Mouse (Mus musculus): Measurements from ENCODE around the gene Spryd7. TPM values are rescaled to one million over a fixed set of nuclear protein-coding genes. Genes with fewer than 3 reads are reported as not detected.

Spryd7 gene
- polyA plus RNA-seq, 1 experiment from 2014 or later = 43.2 TPM

DNA sequence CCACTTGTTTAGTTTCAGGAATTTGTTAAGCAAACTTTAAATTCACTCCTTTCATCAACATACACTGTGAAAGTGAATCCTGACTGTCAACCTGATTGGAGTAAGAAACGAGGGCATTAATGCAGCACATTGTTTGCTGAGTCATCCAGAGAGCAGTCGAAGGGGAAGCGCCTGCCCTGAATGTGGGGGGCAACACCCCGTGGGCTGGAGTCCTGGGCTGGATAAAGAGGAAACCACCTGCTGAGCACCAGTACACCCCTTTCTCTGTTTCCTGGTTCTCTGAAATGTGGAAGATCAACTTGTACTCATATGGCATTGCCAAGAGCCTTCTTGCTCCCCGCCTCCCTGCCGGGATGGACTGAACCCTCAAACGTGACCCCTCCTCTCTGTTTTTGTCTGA is 27.2 kb downstream of the Spryd7 start:
- 82% methylated on average over 7 of the region's 7 CpGs for WGBS
- H3K27me3 ChIP-seq = no peaks in the 10 kb centered on the region

DNA sequence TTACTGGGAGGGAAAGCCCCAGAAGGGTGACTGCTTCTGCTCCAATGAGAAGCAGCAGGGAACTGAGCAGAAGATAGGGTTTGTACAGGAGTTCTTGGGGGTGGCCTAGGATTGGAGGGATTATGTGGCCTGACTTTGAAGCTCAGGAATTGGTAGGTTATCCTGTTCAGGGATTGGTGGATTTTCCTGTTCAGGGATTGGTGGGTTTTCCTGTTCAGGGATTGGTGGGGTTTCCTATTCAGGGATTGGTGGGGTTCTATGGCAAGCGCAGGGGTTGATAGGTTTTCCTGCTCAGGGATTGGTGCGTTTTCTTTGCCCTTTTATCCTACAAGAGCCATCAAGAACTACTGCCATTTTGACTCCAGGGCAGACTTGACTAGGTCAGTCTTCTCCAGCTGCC is 30.7 kb downstream of the Spryd7 start:
- Histone ChIP-seq H3K4me1 (replicated peaks) (no peaks in the 10 kb centered on the region), H3K36me3 (no peaks in the 10 kb centered on the region), H3K4me3 (no peak overlapping the region), H3K4me2 (no peak overlapping the region), H3K9ac (no peak overlapping the region), H3K27ac (replicated peaks) (no peak overlapping the region), H3K9me3 (no peaks in the 10 kb centered on the region), H3K27me3 (no peaks in the 10 kb centered on the region)
- 90% methylated on average over 2 of the region's 2 CpGs for WGBS
- ATAC-seq (ENCODE audit: low read depth) = no peak

More for the DNA sequence above, 27.2 kb downstream of the Spryd7 start:
- ATAC-seq (ENCODE audit: low read depth) = no peak
- Histone ChIP-seq H3K4me2 (no peak overlapping the region), H3K27ac (replicated peaks) (no peak overlapping the region), H3K4me3 (no peak overlapping the region), H3K9me3 (no peaks in the 10 kb centered on the region), H3K4me1 (replicated peaks) (no peaks in the 10 kb centered on the region), H3K9ac (no peak overlapping the region), H3K36me3 (peaks cover 12% of the 10 kb centered on the region; the same call in 1 of the 2 replicates)

DNA sequence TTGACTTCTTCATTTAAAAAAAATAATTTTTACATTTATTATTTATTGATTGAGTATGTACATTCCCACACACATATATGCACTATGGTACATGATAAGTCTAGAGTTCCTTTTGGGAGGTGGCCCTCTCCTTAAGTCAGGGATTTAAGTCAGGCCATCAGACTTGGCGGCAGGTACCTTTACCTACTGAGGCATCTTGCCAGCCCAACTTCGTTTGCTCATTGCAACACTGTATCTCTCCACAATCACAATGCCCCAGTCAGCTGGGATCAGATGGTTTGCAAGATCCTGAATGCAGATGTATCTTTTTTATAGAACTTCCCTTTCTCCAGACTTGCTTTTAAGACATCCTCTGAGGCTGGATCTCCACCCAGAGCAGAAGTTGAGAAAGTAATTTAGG is 32.9 kb downstream of the Spryd7 start:
- ATAC-seq (ENCODE audit: low read depth) = no peak
- H3K36me3 ChIP-seq = no peaks in the 10 kb centered on the region

DNA sequence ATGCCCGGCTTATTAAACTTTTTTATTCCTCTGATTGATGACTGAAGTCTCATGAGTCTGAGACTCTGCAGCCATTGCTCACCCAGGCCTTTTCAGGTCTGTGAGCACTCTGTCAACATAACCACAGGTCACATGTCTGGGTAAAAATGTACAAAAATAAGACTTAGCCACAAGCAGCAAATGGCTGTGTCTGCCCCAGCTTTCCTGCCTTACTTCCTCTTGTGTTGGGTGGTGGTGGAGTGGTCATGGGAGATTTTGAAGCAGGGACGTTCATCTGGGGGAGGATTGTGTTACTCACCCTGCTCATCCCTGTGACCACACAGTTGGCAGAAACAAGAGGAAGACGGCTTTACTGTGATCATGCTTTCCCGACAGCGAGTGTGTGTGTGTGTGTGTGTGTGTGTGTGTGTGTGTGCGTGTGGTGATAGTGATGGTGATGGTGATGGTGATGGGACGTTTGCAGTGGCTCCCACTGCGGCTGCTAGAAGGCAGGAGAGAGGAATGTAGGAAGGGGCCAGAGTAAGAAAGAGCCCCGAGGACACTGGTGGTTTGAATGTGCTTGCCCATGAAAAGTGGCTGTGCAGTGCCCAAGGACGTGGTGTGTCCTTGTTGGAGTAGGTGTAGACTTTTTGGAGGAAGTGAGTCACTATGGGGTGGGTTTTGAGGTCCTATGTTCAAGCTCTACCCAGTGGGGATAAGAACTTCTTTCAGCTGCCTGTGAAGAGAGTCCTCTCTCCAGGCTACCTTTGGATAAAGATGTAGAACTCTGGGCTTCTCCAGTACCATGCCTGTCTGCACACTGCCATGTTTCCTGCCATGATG is 37.8 kb downstream of the Spryd7 start:
- 91% methylated on average over 10 of the region's 10 CpGs for WGBS

More for the DNA sequence above, 32.9 kb downstream of the Spryd7 start:
- H3K9me3 ChIP-seq = no peaks in the 10 kb centered on the region
- WGBS = 81% methylated on average over 2 of the region's 2 CpGs
- no peaks in the 10 kb centered on the region for H3K4me1 ChIP-seq (replicated peaks)
- H3K4me2 ChIP-seq = no peak overlapping the region
- H3K9ac ChIP-seq = no peak overlapping the region
- no peaks in the 10 kb centered on the region for H3K27me3 ChIP-seq
- H3K4me3 ChIP-seq = no peak overlapping the region
- no peak overlapping the region for H3K27ac ChIP-seq (replicated peaks)

DNA sequence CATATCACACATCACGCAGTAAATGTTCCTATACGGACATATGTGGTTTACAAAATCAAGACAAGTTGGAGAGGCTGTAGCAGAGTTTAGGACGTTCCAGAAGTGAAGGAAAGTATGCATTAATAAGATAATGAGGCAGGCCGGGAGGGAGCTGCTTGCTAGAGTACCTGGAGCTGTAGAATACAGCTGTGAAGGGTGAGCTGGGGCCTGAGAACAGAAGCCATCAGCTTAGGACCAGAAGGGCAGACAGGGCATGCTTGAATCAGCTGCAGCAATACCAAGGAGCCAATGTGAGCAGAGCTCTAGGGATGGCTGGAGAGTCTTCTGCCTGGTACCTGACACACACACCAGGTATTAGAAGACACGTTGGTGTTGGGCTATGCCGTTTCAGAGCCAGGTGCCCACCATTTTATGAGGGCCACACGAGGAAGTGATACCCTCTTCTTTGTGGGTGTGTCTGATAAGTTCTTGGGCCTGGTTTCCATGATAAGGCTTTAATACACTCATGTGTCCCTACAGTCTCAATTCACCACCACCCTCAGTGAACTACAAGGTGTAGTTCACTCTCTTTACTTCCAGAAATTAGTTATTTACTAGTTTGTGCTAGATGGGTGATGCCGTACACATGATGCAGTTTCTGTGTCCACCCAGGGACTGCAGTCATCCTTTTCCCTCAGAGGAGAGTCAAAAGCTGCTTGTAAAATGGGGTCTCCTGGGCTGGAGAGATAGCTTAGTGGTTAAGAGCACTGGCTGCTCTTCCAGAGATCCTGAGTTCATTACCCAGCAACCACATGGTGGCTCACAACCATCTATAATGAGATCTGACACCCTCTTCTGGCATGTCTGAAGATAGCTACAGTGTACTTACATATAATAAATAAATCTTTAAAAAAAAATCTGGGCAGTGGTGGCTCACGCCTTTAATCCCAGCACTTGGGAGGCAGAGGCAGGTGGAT is 39.9 kb downstream of the Spryd7 start:
- no peak overlapping the region for H3K4me3 ChIP-seq
- H3K36me3 ChIP-seq = no peaks in the 10 kb centered on the region
- no peak overlapping the region for H3K4me2 ChIP-seq
- H3K27me3 ChIP-seq = no peaks in the 10 kb centered on the region
- H3K27ac ChIP-seq (replicated peaks) = no peak overlapping the region
- no peak overlapping the region for H3K9ac ChIP-seq
- no peak for ATAC-seq (ENCODE audit: low read depth)
- WGBS = 86% methylated on average over 9 of the region's 9 CpGs
- no peaks in the 10 kb centered on the region for H3K9me3 ChIP-seq
- H3K4me1 ChIP-seq (replicated peaks) = no peaks in the 10 kb centered on the region

More for the DNA sequence above, 37.8 kb downstream of the Spryd7 start:
- Histone ChIP-seq H3K9ac (no peak overlapping the region), H3K27me3 (no peaks in the 10 kb centered on the region), H3K27ac (replicated peaks) (no peak overlapping the region), H3K4me3 (no peak overlapping the region), H3K9me3 (no peaks in the 10 kb centered on the region), H3K36me3 (no peaks in the 10 kb centered on the region), H3K4me1 (replicated peaks) (no peaks in the 10 kb centered on the region), H3K4me2 (no peak overlapping the region)
- no peak for ATAC-seq (ENCODE audit: low read depth)

DNA sequence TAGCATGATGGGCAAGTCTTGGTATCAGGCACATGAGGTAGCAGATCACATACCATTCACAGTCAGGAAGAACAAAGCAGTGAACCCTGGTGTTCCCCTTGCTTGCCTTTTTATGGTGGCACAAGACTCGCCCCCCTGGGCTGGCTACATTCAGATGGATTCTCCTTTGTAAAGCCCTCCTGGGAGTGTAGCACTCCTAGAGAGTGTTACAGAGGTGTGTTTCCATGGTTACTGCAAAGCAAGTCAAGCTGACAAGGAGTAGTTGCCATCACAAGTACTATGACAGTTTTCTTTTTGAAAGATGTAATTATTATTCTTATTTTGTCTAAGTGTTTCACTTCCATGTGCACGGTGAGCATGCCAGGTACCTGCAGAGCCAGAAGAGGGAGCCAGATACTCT is 45.2 kb downstream of the Spryd7 start:
- WGBS = 73% methylated on average over 2 of the region's 2 CpGs
- H3K27ac ChIP-seq (replicated peaks) = no peak overlapping the region
- no peak overlapping the region for H3K9ac ChIP-seq
- no peaks in the 10 kb centered on the region for H3K27me3 ChIP-seq
- no peaks in the 10 kb centered on the region for H3K4me1 ChIP-seq (replicated peaks)
- H3K4me2 ChIP-seq = no peak overlapping the region
- peaks cover 8% of the 10 kb centered on the region for H3K9me3 ChIP-seq
- no peaks in the 10 kb centered on the region for H3K36me3 ChIP-seq
- no peak overlapping the region for H3K4me3 ChIP-seq
- ATAC-seq (ENCODE audit: low read depth) = no peak

DNA sequence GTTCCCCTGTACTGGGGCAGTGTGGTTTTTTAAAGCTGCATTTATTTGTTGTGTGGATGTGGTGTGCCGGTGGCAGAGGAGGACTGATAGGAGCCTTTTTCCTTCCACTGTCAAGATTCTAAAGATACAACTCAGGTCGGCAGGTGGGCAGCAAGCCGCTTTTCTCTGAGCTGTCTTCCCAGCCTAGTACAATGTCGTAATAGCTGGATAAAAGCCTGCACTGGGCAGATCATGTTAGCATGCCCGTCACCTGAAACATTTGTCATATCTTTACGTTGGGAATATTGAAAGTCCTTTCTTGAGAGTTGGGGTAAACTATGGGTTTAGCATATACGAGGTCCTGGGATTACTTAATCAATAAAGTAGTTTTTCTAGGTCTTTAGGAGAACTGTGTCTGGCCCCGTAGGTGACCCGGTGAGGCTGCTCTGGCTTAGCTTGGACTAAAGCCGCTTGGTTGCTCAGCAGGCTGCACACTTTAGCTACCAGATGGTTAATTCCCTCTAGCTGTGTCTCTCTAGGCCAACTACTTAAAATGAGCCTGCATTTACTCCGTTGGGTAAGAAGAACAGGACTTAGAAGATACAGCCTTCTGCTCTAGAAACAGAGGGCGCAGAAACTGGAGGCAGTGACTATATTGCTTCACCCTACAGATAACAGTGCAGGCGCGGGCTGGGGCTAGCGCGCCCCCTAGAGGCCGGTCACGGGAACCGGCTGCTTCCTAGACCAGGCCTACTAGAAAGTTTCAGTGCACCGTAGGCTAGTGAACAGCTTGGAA is 58.8 kb downstream of the Spryd7 start:
- Histone ChIP-seq H3K9me3 (no peaks in the 10 kb centered on the region), H3K27me3 (no peaks in the 10 kb centered on the region), H3K4me1 (replicated peaks) (no peaks in the 10 kb centered on the region), H3K27ac (replicated peaks) (no peak overlapping the region), H3K4me2 (no peak overlapping the region), H3K4me3 (no peak overlapping the region), H3K36me3 (no peaks in the 10 kb centered on the region), H3K9ac (no peak overlapping the region)
- ATAC-seq (ENCODE audit: low read depth) = peak; percentile 50
- WGBS = 44% methylated on average over 20 of the region's 20 CpGs

DNA sequence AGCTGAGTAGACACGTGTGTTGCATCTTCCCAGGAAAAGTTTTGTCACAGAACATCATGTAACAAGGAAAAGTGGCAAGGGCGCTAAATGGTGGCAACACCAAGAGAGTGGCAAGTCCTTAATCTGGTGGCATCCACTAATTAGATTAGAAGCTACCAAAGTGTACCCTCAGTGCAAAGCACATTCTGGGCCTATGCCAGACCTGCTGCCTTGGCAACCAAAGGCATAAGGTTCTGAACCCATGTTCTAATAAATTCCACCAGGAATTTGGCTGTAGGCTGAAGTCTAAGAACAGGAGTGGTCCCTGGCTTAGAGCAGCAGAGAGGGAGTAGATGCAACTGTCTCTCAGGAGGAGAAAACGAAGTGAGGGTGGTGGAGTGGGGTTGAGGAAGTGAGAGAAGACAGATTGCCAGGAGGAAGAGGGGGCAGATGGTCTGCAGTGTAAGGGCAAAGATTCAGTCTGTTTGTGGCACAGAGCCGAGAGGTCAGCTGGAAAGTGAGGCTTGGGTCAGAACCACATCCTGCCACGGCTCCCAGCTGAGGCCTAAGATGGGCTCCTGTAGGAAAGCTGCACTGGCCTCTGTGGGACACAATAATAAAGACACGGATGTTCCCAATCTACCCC is 63.1 kb downstream of the Spryd7 start:
- H3K36me3 ChIP-seq = no peaks in the 10 kb centered on the region
- WGBS = 70% methylated on average over 6 of the region's 6 CpGs
- ATAC-seq (ENCODE audit: low read depth) = no peak

More for the DNA sequence above, 63.1 kb downstream of the Spryd7 start:
- H3K27me3 ChIP-seq = no peaks in the 10 kb centered on the region
- no peak overlapping the region for H3K4me2 ChIP-seq
- no peak overlapping the region for H3K9ac ChIP-seq
- H3K4me1 ChIP-seq (replicated peaks) = no peaks in the 10 kb centered on the region
- no peak overlapping the region for H3K4me3 ChIP-seq
- no peaks in the 10 kb centered on the region for H3K9me3 ChIP-seq
- no peak overlapping the region for H3K27ac ChIP-seq (replicated peaks)

Other genes starting within 250 kb of the Spryd7 start
- gene Arl11, start 247.1 kb downstream of the Spryd7 start, polyA plus RNA-seq (2015; fragmentation: Nextera tagmentation; extraction: Ambion mirVana) = 0.17 and 0.59 TPM in 2 replicates
- gene Ebpl, start 196.4 kb downstream of the Spryd7 start, polyA plus RNA-seq (2015; fragmentation: Nextera tagmentation; extraction: Ambion mirVana) = 9.1 and 11.7 TPM in 2 replicates
- gene Kpna3, start 117.0 kb downstream of the Spryd7 start, polyA plus RNA-seq (2015; fragmentation: Nextera tagmentation; extraction: Ambion mirVana) = 73.2 and 80.2 TPM in 2 replicates
- 58.9 and 59.0 TPM in 2 replicates for gene Trim13, start 41.4 kb upstream of the Spryd7 start, polyA plus RNA-seq (2015; fragmentation: Nextera tagmentation; extraction: Ambion mirVana)
- 3.2 and 3.3 TPM in 2 replicates for gene Kcnrg, start 50.6 kb upstream of the Spryd7 start, polyA plus RNA-seq (2015; fragmentation: Nextera tagmentation; extraction: Ambion mirVana)